Mouse (Mus musculus): ENCODE results near the gene Cacna2d2. TPM values are rescaled to one million over a fixed set of nuclear protein-coding genes. Genes with fewer than 3 reads are reported as not detected.

Gene Cacna2d2
- total and polyA plus RNA-seq, 3 experiments = 6.9 to 12.1 (median 7.1) TPM

GRCm38 (mm10) chr9:107403116-107403515 is 3.7 kb downstream of the Cacna2d2 start:
- no peak for DNase-seq

GRCm38 (mm10) chr9:107409449-107409848 is 10.0 kb downstream of the Cacna2d2 start:
- no peak for DNase-seq

- DNase-seq = no peak
Measured at GRCm38 (mm10) chr9:107417106-107417505, 17.7 kb downstream of the Cacna2d2 start.

GRCm38 (mm10) chr9:107419491-107420244 is 20.3 kb downstream of the Cacna2d2 start:
- DNase-seq = no peak

- no peak for DNase-seq
Measured at GRCm38 (mm10) chr9:107420898-107421297, 21.5 kb downstream of the Cacna2d2 start.

- DNase-seq = no peak
Measured at GRCm38 (mm10) chr9:107422878-107423277, 23.5 kb downstream of the Cacna2d2 start.

- DNase-seq = no peak
Measured at GRCm38 (mm10) chr9:107424485-107425175, 25.2 kb downstream of the Cacna2d2 start.

GRCm38 (mm10) chr9:107427876-107428275 is 28.5 kb downstream of the Cacna2d2 start:
- DNase-seq = no peak

- DNase-seq = peak; percentile 45
Measured at GRCm38 (mm10) chr9:107428451-107429186, 29.2 kb downstream of the Cacna2d2 start.

- DNase-seq = no peak
Measured at GRCm38 (mm10) chr9:107430445-107430844, 31.0 kb downstream of the Cacna2d2 start.

- DNase-seq = no peak
Measured at GRCm38 (mm10) chr9:107432546-107432945, 33.1 kb downstream of the Cacna2d2 start.

- DNase-seq = no peak
Measured at GRCm38 (mm10) chr9:107434851-107435250, 35.4 kb downstream of the Cacna2d2 start.

GRCm38 (mm10) chr9:107435285-107435684 is 35.9 kb downstream of the Cacna2d2 start:
- DNase-seq = no peak

GRCm38 (mm10) chr9:107442891-107443290 is 43.5 kb downstream of the Cacna2d2 start:
- DNase-seq = no peak

GRCm38 (mm10) chr9:107443324-107443723 is 43.9 kb downstream of the Cacna2d2 start:
- DNase-seq = no peak

GRCm38 (mm10) chr9:107445011-107445471 is 45.6 kb downstream of the Cacna2d2 start:
- no peak for DNase-seq

GRCm38 (mm10) chr9:107448805-107449517 is 49.5 kb downstream of the Cacna2d2 start:
- no peak for DNase-seq

GRCm38 (mm10) chr9:107451400-107451799 is 52.0 kb downstream of the Cacna2d2 start:
- DNase-seq = no peak

GRCm38 (mm10) chr9:107451891-107452521 is 52.6 kb downstream of the Cacna2d2 start:
- no peak for DNase-seq

GRCm38 (mm10) chr9:107452552-107452951 is 53.1 kb downstream of the Cacna2d2 start:
- no peak for DNase-seq

GRCm38 (mm10) chr9:107453151-107453550 is 53.7 kb downstream of the Cacna2d2 start:
- DNase-seq = no peak
